Mouse (Mus musculus): ENCODE measurements around the gene Ilf3.
A peak's percentile ranks its signal among the peaks of the same experiment; 100 is the strongest.

Gene Ilf3

GRCm38 (mm10) chr9:21405525-21405924 lies 37.9 kb downstream of the Ilf3 start:
- DNase-seq (ENCODE audit: low read depth, low spot score): no peak
- Histone ChIP-seq H3K36me3 (ENCODE audit: control insufficient read depth, insufficient read depth, low read length, poor library complexity, severe bottlenecking) (peaks cover 8% of the 10 kb centered on the region), H3K27me3 (ENCODE audit: control insufficient read depth, insufficient read depth, low read length, poor library complexity, severe bottlenecking) (no peaks in the 10 kb centered on the region)

DNA sequence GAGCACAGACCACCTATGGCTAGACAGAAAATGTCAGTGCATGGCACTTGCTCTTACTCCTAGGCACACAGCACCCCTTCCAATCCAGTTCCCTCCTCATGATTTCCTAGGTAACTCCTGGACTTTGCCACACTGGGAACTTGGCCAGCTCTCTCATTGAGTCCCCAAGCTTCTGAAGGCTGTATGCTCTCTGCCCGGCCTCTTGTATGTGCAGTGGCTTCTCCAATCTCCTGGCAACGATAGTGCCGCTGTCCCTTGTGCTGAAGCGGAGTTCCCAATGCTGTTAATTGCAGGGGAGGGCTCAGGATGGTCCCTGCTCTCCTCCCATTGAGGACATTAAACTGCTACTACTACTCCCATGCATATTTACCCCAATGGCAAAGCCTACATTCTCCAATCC lies 40.3 kb downstream of the Ilf3 start:
- no peak for DNase-seq (ENCODE audit: low read depth, low spot score)
- Histone ChIP-seq H3K36me3 (ENCODE audit: control insufficient read depth, insufficient read depth, low read length, poor library complexity, severe bottlenecking) (peaks cover 5% of the 10 kb centered on the region), H3K27me3 (ENCODE audit: control insufficient read depth, insufficient read depth, low read length, poor library complexity, severe bottlenecking) (no peaks in the 10 kb centered on the region)

- DNase-seq (ENCODE audit: low read depth, low spot score): no peak
- Histone ChIP-seq H3K27me3 (ENCODE audit: control insufficient read depth, insufficient read depth, low read length, poor library complexity, severe bottlenecking) (no peaks in the 10 kb centered on the region), H3K36me3 (ENCODE audit: control insufficient read depth, insufficient read depth, low read length, poor library complexity, severe bottlenecking) (peaks cover 4% of the 10 kb centered on the region)
Observed at GRCm38 (mm10) chr9:21408624-21409023, 41.0 kb downstream of the Ilf3 start.

- peak; percentile 90 for DNase-seq (ENCODE audit: low read depth, low spot score)
- 0 out of 2 replicates have a peak, but pooled peaks cover 2% of the 10 kb centered on the region for H3K36me3 ChIP-seq (ENCODE audit: control insufficient read depth, insufficient read depth, low read length, poor library complexity, severe bottlenecking)
- no peaks in the 10 kb centered on the region for H3K27me3 ChIP-seq (ENCODE audit: control insufficient read depth, insufficient read depth, low read length, poor library complexity, severe bottlenecking)
Observed at GRCm38 (mm10) chr9:21409592-21410317, 42.1 kb downstream of the Ilf3 start.

DNA sequence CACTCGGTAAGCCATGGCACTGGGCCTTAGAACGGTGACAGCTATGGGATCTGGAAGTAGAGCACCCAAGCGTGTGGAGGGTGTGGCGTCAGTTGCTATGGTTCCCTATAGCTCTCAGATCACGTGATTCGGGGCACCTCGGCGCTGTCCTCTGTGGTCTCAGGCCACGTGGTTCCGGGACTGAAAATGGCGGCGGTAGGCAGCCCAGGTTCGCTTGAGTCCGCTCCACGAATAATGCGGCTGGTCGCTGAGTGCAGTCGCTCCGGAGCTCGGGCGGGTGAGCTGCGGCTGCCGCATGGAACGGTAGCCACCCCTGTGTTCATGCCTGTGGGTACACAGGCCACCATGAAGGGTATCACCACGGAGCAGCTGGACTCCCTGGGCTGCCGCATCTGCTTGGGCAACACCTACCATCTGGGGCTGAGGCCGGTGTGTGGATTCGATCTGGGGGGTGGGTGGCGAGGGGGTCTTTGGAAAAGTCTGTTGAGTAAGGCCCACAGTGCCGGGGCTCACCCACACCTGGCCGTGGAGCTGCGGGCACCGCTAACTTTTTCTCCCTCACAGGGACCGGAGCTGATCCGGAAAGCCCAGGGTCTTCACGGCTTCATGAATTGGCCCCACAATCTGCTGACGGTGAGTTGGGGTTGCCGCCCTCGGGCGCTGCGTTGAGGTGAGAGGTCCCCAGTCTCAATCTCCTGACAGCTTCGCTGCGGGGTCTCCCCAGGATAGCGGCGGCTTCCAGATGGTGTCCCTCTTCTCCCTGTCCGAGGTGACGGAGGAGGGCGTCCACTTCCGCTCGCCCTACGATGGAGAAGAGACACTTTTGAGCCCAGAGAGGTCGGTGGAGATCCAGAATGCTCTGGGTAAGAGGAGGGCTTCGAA lies 44.2 kb downstream of the Ilf3 start, which contains the start of gene Qtrt1:
Qtrt1 (plus strand) TSS at position 169 of the 882 bp plus-strand sequence.
- Histone ChIP-seq H3K27me3 (ENCODE audit: control insufficient read depth, insufficient read depth, low read length, poor library complexity, severe bottlenecking) (no peaks in the 10 kb centered on the region), H3K36me3 (ENCODE audit: control insufficient read depth, insufficient read depth, low read length, poor library complexity, severe bottlenecking) (no peaks in the 10 kb centered on the region)
- DNase-seq (ENCODE audit: low read depth, low spot score): peak; percentile 92

GRCm38 (mm10) chr9:21417866-21418265 lies 50.2 kb downstream of the Ilf3 start:
- DNase-seq (ENCODE audit: low read depth, low spot score): no peak
- 0 out of 2 replicates have a peak, but pooled peaks cover 2% of the 10 kb centered on the region for H3K36me3 ChIP-seq (ENCODE audit: control insufficient read depth, insufficient read depth, low read length, poor library complexity, severe bottlenecking)
- no peaks in the 10 kb centered on the region for H3K27me3 ChIP-seq (ENCODE audit: control insufficient read depth, insufficient read depth, low read length, poor library complexity, severe bottlenecking)

DNA sequence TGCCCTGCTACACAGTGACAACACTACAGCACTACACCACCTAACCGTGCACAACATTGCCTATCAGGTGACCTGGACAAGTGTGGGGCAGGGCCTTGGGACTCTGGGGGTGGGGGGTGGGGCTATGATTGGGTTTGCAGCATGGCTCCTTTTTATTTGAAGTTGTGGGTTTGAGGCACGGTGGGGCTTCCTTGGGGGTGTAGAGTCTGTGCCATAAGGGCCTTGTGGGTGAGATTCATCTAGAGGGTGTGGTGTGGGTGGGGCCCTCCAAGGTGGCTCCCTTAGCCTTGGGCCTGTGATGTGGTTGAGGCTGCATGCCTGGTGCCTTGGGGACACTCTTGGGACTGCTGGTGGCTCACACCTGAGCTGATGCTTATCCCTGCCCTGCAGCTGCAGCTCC lies 52.0 kb downstream of the Ilf3 start:
- H3K36me3 ChIP-seq (ENCODE audit: control insufficient read depth, insufficient read depth, low read length, poor library complexity, severe bottlenecking): 0 out of 2 replicates have a peak, but pooled peaks cover 2% of the 10 kb centered on the region
- no peaks in the 10 kb centered on the region for H3K27me3 ChIP-seq (ENCODE audit: control insufficient read depth, insufficient read depth, low read length, poor library complexity, severe bottlenecking)
- no peak for DNase-seq (ENCODE audit: low read depth, low spot score)

- Histone ChIP-seq H3K27me3 (ENCODE audit: control insufficient read depth, insufficient read depth, low read length, poor library complexity, severe bottlenecking) (no peaks in the 10 kb centered on the region), H3K36me3 (ENCODE audit: control insufficient read depth, insufficient read depth, low read length, poor library complexity, severe bottlenecking) (peaks cover under 1% of the 10 kb centered on the region; the same call in 1 of the 2 replicates)
- DNase-seq (ENCODE audit: low read depth, low spot score): peak; percentile 99
Observed at GRCm38 (mm10) chr9:21424631-21425555, 57.2 kb downstream of the Ilf3 start, which contains the start of gene Dnm2. TSS of gene Dnm2 (plus strand) at chr9:21424908.

DNA sequence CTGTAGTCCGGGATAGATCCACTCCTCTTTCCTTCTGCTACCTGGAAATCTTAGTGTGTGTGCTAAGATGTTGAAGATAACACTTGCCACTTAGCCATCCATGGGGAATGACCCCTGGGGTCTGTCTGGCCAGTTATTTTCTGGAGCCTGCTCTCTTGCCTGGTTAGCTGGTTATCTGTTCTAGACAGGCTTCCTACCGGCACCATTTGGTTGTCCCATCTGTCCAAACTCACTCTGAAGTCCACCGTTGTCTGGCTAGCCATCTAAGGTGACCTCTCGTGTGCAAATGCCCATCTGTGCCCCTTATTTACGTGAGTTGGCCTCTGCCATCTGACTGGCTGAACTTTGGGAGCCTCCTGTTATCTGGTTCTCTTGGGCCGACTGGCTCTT lies 57.9 kb downstream of the Ilf3 start:
- no peaks in the 10 kb centered on the region; the same call in 1 of the 2 replicates for H3K36me3 ChIP-seq (ENCODE audit: control insufficient read depth, insufficient read depth, low read length, poor library complexity, severe bottlenecking)
- DNase-seq (ENCODE audit: low read depth, low spot score): no peak
- no peaks in the 10 kb centered on the region for H3K27me3 ChIP-seq (ENCODE audit: control insufficient read depth, insufficient read depth, low read length, poor library complexity, severe bottlenecking)

GRCm38 (mm10) chr9:21426013-21426412 lies 58.3 kb downstream of the Ilf3 start:
- Histone ChIP-seq H3K27me3 (ENCODE audit: control insufficient read depth, insufficient read depth, low read length, poor library complexity, severe bottlenecking) (no peaks in the 10 kb centered on the region), H3K36me3 (ENCODE audit: control insufficient read depth, insufficient read depth, low read length, poor library complexity, severe bottlenecking) (no peaks in the 10 kb centered on the region; the same call in 1 of the 2 replicates)
- DNase-seq (ENCODE audit: low read depth, low spot score): peak; percentile 32

- no peak for DNase-seq (ENCODE audit: low read depth, low spot score)
- no peaks in the 10 kb centered on the region for H3K27me3 ChIP-seq (ENCODE audit: control insufficient read depth, insufficient read depth, low read length, poor library complexity, severe bottlenecking)
- no peaks in the 10 kb centered on the region; the same call in 1 of the 2 replicates for H3K36me3 ChIP-seq (ENCODE audit: control insufficient read depth, insufficient read depth, low read length, poor library complexity, severe bottlenecking)
Observed at GRCm38 (mm10) chr9:21426525-21426924, 58.9 kb downstream of the Ilf3 start.

- DNase-seq (ENCODE audit: low read depth, low spot score): no peak
- Histone ChIP-seq H3K36me3 (ENCODE audit: control insufficient read depth, insufficient read depth, low read length, poor library complexity, severe bottlenecking) (no peaks in the 10 kb centered on the region; the same call in 1 of the 2 replicates), H3K27me3 (ENCODE audit: control insufficient read depth, insufficient read depth, low read length, poor library complexity, severe bottlenecking) (no peaks in the 10 kb centered on the region)
Observed at GRCm38 (mm10) chr9:21427773-21428172, 60.1 kb downstream of the Ilf3 start.

DNA sequence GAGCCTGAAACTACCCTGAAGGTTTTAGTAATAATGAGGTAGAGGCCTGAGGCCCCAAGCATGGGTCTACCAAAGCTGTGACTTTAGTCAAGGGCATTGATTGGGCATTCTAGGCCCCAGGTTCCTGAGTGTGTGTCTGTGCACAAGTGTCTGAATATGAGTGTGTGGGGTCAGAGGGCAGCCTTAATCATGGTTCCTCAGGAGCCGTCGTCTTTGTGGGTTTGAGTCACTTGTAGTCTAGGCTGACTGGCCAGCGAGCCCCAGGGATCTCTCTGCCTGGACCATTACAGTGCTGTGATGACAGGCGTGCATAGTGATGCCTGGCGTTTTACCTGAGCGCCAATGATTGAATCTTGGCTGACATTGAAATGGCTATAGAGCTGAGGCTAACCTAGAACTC lies 60.5 kb downstream of the Ilf3 start:
- DNase-seq (ENCODE audit: low read depth, low spot score): no peak
- Histone ChIP-seq H3K36me3 (ENCODE audit: control insufficient read depth, insufficient read depth, low read length, poor library complexity, severe bottlenecking) (no peaks in the 10 kb centered on the region; the same call in 1 of the 2 replicates), H3K27me3 (ENCODE audit: control insufficient read depth, insufficient read depth, low read length, poor library complexity, severe bottlenecking) (no peaks in the 10 kb centered on the region)

GRCm38 (mm10) chr9:21430724-21431123 lies 63.1 kb downstream of the Ilf3 start:
- Histone ChIP-seq H3K36me3 (ENCODE audit: control insufficient read depth, insufficient read depth, low read length, poor library complexity, severe bottlenecking) (no peaks in the 10 kb centered on the region; the same call in 1 of the 2 replicates), H3K27me3 (ENCODE audit: control insufficient read depth, insufficient read depth, low read length, poor library complexity, severe bottlenecking) (no peaks in the 10 kb centered on the region)
- no peak for DNase-seq (ENCODE audit: low read depth, low spot score)

Data from splenic B cell, adult 2 months (primary cell).